Mouse (Mus musculus) embryonic fibroblast, embryonic 13.5 days (primary cell): ENCODE data around the gene Itgb2.

ENCODE experiments used
- CTCF ChIP-seq: IDR thresholded peaks from 2 replicates; pipeline ENCODE4 v1.5.1; 2011; ENCODE audit warnings: mild to moderate bottlenecking, control low read depth, low read length, moderate library complexity, borderline replicate concordance; ENCODE audit not compliant: insufficient read depth
- POLR2A ChIP-seq: IDR thresholded peaks from 2 replicates; pipeline ENCODE4 v1.6.1; 2011; ENCODE audit warnings: low read depth, mild to moderate bottlenecking, control low read depth, low read length, moderate library complexity

GRCm38 (mm10) chr10:77502967-77503922, 26.8 kb upstream of the Itgb2 start:
- no peak for TF ChIP-seq CTCF
- TF ChIP-seq POLR2A, result no peak
